Mouse (Mus musculus): ENCODE data around the gene Sac3d1.
A peak's percentile ranks its signal among the peaks of the same experiment; 100 is the strongest.
"Not testable (repeated sequence)": the region's sequence is repeated elsewhere in the genome, so short reads cannot be mapped to it uniquely, and the experiment has no call there.

Gene Sac3d1

DNA sequence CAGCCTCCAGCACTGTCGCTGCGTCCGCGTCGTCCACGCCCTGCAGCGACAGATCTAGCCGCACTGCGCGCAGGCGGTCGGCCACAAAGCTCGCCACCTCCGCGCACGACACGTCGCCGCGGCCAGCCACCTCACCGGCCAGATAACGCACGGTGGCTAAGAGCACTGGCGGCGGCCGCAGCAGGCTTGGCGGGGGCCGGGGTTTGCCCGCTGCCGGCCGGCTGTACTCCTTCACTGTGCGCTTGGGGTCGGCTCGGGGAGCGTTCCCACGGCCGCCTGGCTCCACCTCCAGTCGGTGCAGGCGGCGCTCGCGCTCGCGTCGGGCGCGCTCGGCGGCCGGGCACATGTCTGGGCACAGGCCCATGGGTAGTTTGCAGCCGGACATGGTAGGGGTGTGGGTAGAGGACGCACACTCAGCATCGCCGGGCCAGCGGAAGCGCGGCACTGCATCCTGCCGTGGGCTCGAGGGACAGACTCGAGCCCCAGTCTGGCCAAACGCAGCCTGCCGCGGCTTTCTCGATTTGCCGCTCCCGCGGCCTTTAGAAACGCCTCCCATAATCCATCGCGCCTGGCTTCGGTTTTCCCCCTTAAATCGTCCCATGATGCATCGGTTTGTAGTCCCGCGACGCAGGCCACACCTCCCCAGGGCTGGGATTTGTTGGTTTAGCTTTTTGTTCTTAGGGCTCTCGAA is at the start of gene Sac3d1:
TSS of gene Sac3d1 (minus strand) at position 665 of the 691 bp plus-strand sequence.
- DNase-seq, result peak; percentile 90

DNA sequence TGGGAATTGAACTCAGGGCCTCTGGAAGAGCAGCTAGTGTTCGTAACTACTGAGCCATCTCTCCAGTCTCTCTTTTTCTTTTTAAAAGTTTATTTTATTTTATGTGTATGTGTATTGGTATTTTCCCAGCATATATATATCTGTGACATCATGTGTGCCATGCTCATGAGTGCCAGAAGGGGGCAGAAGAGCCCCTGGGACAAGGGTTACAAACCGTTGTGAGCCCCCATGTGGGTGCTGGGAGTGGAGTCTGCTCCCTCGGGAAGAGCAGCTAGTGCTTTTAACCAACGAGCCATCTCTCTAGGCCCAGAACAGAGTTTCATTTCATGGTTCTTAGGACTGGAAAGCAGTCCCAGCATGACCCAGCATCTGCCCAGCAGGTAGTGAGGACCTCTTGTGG is 48.3 kb upstream of the Sac3d1 start:
- DNase-seq, result no peak

DNA sequence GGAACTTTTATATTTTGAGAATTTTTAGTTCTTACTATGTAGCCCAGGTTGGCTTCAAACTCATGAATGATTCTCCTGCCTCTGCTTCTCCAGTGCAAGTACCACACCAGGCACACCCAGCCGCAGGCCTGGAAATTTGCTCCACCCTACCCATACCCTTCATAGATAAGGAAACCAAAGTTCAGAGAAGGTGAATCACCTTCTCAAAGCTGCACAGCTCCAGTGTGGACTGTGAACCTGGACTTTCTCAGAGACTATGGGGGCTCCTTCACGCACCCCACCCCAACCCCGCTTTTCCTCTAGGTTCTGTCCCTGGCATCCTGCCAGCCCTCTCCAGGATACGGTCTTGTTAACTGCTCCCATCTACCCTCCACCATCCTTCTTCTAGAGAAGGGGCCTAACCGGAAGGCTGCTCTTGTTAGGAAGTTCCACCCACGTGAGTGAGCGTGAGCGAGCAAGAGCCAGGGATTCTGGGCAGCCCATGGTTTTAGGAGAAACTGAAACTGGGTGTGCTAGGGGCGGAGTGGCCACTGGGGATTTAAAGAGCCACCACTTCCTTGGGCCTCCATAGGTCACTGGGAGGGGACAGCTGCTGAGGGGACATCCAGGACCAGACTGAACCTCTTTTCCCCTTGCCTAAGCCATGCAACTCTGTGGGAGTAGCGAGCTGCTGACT is 45.6 kb upstream of the Sac3d1 start:
- DNase-seq, result no peak

DNA sequence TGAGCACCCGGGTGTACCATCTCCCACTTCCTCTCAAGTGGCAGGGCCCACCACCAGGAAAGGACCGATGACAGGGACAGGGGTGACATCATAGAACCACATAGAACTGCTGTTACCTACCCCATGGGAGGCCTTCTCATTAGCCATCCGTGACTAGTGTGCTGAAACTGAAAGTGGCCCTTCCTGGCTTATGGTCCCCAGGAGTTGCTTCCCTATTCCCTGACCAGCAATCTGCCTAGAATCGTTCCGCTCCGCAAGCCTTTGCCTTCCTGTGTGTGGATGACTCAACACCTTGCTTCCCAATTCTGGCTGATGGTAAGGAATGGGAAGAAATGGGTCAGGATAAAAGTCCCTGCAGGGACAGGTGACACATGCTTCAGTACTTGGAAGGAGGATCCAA is 38.8 kb upstream of the Sac3d1 start:
- no peak for DNase-seq

DNA sequence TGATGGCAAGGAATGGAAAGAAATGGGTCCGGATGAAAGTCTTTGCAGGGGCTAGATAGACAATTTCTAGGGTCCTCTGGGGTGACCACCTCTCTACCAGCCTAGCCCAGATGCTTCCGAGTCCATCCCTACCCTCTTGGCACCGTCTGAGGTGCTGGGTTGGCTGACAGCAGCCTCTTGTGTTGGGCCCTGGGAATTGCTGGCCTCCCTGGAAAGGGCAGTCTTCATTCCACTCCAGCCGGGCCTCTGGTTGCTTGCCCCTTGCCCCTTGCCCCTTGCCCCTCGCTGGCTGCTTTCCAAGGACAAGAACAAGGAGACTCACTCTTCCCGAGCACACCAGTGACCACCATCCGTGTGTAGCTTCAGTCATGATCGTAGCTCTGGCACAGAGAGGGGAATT is 37.9 kb upstream of the Sac3d1 start:
- DNase-seq, result no peak

DNA sequence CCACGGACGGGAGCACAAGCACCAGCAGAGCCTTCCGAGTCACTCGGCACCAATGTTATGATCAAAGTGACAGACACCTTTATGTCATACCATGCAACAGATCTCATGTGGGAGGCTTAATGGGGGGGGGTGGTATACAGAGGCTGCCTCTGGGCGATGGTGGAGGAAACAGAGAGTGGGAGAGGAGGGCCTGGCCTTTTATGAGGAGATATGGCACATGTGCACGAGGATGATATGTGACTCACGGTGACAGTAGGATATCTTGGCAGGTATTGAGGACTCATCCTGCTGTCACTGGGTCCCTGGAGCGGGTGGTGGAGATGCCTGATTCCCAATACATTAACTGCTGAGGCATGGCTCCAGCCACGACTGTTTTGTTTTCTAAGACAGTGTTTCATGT is 36.7 kb upstream of the Sac3d1 start:
- DNase-seq, result no peak

DNA sequence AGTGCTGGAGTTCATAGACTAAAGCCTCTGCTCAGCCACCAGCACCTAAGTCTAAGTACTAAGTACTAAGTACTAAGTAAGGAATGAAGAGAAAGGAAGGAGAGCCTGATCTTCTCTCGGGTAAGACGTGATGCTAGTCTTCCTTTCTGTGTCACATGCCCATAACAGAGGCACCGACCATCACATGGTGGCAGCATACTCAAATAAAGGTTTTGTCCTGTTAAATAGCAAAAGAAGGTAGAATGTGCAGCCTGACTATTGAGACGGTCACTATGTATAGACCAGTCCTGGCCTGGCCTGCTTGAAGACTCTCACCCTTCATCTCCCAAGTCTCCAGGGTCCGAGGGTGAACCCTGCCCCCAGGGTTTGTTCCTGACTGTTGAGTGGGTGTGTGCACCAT is 26.4 kb upstream of the Sac3d1 start:
- no peak for DNase-seq

DNA sequence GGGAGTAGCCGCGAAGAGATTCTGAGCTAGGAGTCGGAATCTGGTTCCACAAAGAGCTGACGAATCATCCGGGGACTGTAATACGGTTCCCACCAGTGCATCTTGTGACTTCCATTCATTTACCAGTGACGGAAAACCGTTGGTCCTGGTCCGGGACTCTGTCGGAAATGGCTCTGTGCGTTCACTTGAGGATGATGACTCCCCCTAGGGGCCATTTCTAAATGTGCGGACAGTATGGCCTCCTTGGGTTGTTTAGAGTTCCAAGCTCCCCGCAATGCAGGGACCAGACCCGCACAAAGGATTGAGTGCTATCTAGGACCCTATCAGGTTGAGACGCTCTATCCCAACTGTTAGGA is 22.9 kb upstream of the Sac3d1 start, which contains the start of gene Arl2:
TSS of gene Arl2 (minus strand) at position 155 of the 356 bp plus-strand sequence.
- peak; percentile 82 for DNase-seq

DNA sequence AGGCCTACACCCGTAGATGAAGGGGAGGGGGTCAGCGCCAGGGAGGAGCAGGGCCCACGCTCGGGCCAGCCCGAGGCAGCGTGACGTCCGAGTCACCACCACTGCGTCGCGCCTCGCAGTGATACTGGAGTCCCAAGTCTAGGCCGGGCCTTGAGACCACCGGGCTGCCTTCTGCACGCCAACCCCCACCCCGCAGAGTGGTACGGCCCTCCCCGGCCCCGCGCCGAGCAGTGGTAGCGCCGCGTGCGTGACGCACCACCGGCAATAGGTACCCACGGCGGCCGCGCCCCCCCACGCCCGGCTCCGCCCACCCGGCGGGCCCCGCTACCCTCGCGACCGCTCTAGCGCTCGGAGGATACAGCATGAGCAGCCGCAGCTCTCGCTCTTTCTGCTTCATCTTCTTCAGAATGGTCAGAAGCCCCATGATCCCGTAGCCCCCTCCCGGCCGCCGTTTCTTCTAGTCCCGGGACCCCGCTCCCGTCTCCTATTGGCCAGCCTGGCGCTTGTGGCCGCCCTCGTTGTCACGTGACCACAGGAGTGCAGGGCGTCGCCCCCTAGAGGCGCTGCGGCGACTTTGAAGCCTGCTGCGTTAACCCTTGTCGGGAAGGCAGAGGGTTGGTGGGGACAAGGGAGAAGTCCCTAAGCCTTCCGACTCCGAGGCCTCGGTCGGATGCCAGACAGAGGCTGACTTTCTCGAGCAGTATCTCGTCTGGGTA is 22.4 kb upstream of the Sac3d1 start, which contains the start of gene Batf2:
TSS of gene Batf2 (plus strand) at position 306 of the 716 bp plus-strand sequence.
- DNase-seq, result peak; percentile 93

DNA sequence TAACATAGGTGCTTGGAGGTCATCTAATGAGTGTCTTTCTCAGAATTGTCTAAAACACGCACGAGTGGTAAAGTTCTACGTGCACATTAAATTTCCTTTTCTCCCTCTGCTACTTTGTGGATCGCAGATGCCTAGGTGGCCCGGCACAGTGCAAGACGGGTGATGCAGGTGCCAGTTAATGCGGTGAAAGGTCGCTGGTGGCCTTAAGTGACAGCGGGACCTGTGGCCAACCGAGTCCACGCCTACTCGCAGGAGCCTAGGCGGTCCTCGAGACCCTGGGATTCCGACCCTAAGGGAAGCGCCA is 21.9 kb upstream of the Sac3d1 start:
- no peak for DNase-seq

DNA sequence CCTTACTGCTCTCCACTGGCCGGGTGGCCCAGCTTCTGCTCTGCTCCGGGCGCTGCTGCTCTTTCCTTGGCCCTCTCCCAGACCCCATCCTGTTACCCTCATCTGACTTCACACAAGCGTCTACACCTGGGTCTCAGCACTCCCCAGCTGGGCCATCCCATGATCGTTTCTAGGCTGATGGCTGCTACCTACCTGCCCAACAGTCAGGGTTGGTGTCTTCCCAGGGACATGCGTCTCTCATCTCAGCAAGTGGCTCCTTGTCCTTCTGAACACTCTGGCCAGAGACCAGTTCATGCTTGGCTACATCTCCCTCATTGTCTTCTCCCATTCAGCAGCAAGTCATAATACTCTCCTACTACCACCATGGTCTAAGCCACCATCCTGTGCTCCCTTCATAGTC is 21.3 kb upstream of the Sac3d1 start:
- DNase-seq, result no peak

DNA sequence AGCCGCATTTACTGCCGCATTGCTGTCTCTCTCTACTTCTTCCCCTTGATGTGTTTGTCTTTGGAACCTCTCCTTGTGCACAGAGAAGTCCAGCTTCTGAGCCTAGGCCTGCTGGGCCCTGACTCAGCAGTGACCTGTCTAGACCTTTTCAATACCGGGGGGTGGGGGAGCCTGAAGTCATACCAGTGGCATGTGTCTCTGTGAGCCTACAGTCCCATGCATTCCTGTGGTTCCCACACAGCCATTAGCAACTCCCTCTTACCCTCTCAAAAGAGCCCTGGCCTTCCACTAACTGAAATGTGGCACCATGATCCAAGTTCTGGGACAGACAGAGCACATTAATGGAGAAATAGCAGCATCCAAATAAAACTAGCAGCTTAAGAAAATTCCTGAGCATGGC is 17.9 kb upstream of the Sac3d1 start:
- no peak for DNase-seq

DNA sequence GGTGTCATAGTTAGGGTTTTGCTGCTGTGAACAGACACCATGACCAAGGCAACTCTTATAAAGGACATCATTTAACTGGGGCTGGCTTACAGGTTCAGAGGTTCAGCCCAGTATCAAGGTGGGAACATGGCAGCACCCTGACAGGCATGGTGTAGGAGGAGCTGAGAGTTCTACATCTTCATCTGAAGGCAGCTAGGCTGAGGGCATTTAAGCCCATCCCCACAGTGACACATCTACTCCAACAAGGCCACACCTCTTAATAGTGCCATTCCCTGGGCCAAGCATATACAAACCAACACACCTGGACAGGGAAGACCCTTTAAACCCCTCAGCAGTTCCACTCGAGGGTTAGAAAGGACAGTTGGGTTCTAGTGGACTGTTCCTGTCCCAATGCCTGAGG is 14.7 kb upstream of the Sac3d1 start:
- DNase-seq, result not testable (repeated sequence)

DNA sequence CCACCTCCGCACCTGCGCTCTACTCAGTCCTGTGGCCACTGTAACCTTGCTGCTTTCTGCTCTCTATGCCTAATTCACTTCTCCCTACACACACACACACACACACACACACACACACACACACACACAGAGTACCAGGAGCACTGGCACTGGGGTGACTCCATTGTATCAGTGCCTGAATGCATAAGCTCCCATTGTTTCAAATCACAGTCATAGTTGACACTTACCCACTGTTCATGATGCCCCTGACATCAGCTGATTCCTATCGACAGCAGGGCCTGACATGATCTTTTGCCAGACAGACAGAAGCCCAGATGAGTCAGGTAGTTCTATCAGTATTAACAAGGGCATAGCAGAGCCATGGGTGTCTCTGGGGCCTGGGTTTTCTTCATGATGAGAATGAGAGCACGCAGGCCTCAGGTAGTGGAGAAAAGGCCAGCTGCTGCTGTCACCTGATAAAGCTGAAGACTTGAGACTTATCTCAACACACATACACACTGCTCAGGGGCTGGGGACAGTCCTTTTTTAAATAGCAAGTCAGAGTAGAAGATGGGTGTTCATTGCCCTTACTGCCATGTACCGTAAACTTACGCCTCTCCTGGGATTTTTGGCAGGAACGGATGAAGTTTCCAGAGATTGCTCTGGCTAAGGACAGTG is 13.8 kb upstream of the Sac3d1 start:
- no peak for DNase-seq

DNA sequence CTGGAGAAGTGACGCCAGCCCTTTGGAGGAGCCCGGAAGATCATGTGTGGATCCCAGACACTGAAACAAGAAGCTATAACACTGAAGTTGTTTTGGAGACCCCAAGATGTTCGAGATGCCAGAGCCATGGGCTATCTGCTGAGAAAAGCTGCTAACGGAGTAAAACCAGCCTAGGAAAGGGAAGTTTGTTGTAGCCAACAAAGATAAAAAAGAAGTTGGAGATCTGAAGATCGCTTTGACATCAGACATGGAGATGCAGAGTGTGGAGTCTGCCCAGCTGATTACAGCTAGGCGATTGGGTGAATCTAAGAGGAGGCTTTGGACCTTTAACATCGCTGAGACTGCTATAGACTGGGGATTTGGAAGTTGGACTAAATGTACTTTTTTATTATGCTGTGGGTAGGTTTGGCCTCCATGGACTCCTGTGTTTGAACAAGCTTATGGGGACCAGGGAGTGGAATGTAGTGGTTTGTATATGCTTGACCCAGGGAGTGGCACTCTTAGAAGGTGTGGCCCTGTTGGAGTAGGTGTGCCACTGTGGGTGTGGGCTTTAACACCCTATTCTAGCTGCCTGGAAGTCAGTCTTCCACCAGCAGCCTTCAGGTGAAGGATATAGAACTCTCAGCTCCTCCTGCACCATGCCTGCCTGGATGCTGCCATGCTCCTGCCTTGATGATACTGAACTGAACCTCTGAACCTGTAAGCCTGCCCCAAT is 12.1 kb upstream of the Sac3d1 start:
- DNase-seq, result not testable (repeated sequence)

DNA sequence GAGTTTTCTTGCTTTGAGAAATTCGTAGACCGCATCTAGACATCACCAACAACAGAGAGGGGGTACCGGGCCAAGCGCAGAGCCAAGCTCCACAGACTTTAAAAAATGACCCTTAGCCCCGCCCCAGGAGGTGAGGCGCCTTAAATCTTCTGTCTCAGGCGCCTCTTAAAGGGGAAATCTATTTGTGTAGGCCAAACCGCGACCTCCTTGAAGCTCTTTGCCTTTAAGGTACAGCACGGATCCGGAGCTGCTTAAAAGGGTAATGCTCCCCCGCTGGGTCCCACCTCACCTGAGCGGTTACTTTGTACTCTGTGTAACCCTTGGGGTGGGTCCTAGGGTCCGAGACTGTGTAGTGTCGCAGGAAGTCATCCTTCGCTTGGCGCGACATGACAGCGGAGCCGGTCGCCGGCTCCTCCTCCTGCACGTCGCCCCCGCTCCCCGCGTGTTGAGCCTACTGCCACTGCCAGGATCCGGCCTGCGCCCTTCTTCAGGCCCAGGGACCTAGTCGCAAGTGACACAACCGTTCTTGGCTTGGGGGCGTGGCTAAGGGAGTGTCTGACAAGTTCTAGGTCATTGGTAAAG is 9.4 kb upstream of the Sac3d1 start, which contains the start of gene Snx15:
TSS of gene Snx15 (minus strand) at position 545 of the 582 bp plus-strand sequence.
- peak; percentile 97 for DNase-seq

DNA sequence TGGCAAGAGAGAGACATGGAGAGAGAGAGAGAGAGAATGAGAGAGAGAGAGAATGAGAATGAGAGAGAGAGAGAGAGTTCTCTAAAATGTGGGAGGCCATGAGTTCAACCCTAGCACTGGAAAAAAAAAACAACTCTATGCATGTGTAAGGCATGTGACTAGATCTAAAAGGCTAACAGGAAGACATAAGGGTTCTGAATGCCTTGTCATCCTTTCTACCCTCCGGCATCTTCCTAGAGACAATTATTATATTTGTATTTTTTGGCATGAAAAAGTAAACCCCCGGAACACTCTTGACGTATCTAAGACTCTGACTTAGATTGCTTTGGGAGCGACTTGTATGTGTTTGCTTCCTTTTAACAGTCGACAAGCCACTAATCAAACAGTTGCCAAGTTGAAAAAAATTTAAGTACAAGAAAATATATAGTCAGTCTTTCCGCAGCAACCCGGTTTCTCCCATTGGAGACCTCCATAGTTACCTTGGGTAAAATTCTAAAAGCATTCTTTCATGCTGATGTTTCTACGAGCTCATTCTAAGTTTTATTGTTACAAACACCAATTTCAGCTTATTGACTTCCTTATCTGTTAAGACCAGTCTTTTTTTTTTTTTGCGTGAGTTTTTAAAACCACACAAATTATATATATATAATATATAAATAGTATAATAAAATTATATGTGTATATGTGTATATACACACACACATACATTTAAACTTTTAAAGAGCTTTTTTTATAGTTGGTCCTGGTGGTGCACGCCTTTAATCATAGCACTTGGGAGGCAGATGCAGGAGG is 8.5 kb upstream of the Sac3d1 start:
- DNase-seq, result no peak

DNA sequence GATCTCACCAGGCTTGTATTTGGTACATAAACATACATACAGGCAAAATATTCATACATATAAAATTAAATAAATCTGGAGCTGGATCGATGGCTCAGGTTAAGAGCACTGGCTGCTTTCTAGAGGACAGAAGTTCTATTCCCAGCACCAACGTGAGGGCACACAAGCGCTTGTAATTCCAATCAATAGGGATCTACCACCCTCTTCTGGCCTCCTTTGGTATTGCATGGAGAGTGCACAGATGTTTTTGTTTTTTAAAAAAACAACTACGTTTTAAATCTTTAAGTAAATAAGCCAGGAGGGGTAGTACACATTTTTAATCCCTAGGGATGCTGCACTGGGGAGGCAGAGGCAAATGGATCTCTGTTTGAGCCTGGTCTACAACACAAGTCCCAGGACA is 7.8 kb upstream of the Sac3d1 start:
- DNase-seq, result peak; percentile 48

DNA sequence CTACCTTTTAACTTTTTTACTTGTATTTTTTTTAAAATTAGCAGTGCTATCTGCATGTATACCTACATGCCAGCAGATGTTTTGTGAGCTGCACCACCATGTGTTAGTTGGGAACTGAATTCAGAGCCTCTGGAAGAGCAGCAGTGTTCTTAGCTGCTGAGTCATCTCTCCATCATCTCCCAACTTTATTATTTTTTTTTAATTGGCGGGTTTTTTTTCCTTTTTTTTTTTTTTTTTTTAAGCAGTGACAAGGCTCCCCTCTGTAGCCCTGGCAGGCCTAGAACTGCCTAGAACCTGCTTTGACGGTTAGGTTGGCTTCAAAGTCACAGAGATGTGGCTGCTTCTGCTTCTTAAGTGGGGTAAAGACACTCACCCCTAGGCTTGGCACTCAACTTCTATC is 6.4 kb upstream of the Sac3d1 start:
- no peak for DNase-seq

DNA sequence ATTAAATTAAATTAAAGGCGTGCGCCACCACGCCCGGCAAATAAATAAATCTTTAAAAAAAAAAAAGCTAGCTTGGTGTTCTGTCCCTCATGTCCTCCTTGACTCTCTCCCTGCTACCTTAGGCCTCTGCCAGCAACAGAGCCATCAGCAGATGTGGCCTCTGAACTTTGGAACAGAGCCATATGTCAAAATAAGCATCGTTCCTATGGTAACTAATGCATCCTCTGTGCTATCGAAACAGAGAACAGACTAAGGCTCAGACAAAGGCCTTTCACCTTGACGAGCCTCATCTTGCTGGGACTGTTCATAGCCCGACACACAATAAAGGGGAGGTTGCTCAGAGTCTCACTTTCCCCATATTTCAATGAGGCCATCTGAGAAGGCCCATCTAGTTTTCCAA is 4.9 kb upstream of the Sac3d1 start:
- no peak for DNase-seq

DNA sequence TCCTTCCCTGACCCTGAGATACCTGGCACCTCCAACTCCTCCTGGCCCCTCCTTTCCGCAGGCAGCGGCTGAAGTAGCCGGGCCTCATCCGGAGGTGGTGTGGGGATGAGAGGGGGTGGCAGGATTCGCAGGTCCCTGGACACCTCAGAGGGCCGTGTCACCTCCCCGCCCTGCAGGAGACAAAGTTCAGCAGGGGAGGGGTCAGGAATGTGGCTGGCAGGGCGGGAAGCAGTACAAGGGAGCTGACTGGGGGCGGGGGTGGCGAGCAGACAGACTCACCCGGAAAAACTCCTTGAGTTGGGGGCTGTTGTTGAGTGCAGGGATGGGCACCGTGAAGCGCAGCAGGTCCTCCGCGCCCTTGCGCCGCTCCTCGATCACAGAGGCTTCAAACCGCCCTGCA is 3.3 kb upstream of the Sac3d1 start:
- no peak for DNase-seq

Data from thymus, postnatal 25 days (tissue).